Mouse (Mus musculus): ENCODE data around the gene Ift81. TPM values are rescaled to one million over a fixed set of nuclear protein-coding genes. Genes with fewer than 3 reads are reported as not detected.
A peak's percentile ranks its signal among the peaks of the same experiment; 100 is the strongest.

The Ift81 gene
- polyA plus RNA-seq, 1 experiment from 2014 or later: 43.0 TPM

- 0 out of 2 replicates have a peak, but pooled peaks cover 2% of the 10 kb centered on the region for H3K9me3 ChIP-seq (replicated peaks)
- ATAC-seq (replicated peaks; ENCODE audit: low FRiP score): peak; percentile 53; the same call in 1 of the 2 replicates
- H3K9ac ChIP-seq: no peak overlapping the region
- 31% methylated on average over 17 of the region's 17 CpGs for WGBS
- H3K4me1 ChIP-seq: peaks cover 42% of the 10 kb centered on the region
- H3K4me3 ChIP-seq (replicated peaks): no peak overlapping the region; the same call in 1 of the 2 replicates
- peak overlapping the region; percentile 51 for H3K4me2 ChIP-seq
- H3K27me3 ChIP-seq: no peaks in the 10 kb centered on the region
- no peaks in the 10 kb centered on the region for H3K36me3 ChIP-seq
- H3K27ac ChIP-seq: peak overlapping the region; percentile 24; the same call in 1 of the 2 replicates
These were observed 103.6 kb downstream of the Ift81 start for GRCm38 (mm10) chr5:122510651-122511157.

- no peak for ATAC-seq (replicated peaks; ENCODE audit: low FRiP score)
These were observed 104.7 kb downstream of the Ift81 start for GRCm38 (mm10) chr5:122509608-122510007.

DNA sequence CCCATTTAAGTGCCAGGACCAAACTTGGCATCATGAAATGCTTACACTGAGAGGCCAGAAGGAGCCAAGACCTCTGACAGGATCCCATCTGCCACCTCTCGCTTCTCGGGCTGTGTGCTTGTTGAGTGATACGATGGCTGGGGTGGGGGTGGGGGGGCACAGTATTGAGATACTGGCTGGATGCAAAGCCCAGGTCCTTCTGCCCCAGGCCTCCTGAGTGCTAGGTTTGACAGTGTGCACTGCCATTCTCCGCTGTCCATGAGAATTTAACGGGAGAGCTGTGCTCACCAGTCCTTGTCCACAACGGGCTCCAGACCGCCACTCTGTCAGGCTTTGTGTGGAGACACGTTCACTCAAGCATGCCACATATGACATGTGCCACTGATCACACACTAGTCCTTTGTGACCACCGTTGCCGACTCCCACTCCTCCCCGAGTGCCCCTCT lies 105.4 kb downstream of the Ift81 start:
- Histone ChIP-seq H3K4me3 (replicated peaks) (no peak overlapping the region), H3K4me1 (peaks cover 34% of the 10 kb centered on the region), H3K9me3 (replicated peaks) (0 out of 2 replicates have a peak, but pooled peaks cover 2% of the 10 kb centered on the region), H3K4me2 (no peak overlapping the region), H3K27me3 (no peaks in the 10 kb centered on the region), H3K9ac (no peak overlapping the region), H3K36me3 (no peaks in the 10 kb centered on the region), H3K27ac (no peak overlapping the region)
- peak; percentile 51; the same call in 1 of the 2 replicates for ATAC-seq (replicated peaks; ENCODE audit: low FRiP score)
- WGBS: 56% methylated on average over 11 of the region's 11 CpGs

More at GRCm38 (mm10) chr5:122509608-122510007, 104.7 kb downstream of the Ift81 start:
- Histone ChIP-seq H3K4me2 (no peak overlapping the region), H3K4me3 (replicated peaks) (no peak overlapping the region), H3K9ac (no peak overlapping the region), H3K27ac (no peak overlapping the region), H3K27me3 (no peaks in the 10 kb centered on the region), H3K36me3 (no peaks in the 10 kb centered on the region), H3K9me3 (replicated peaks) (0 out of 2 replicates have a peak, but pooled peaks cover 2% of the 10 kb centered on the region), H3K4me1 (peaks cover 42% of the 10 kb centered on the region)
- WGBS: 22% methylated on average over 7 of the region's 7 CpGs

DNA sequence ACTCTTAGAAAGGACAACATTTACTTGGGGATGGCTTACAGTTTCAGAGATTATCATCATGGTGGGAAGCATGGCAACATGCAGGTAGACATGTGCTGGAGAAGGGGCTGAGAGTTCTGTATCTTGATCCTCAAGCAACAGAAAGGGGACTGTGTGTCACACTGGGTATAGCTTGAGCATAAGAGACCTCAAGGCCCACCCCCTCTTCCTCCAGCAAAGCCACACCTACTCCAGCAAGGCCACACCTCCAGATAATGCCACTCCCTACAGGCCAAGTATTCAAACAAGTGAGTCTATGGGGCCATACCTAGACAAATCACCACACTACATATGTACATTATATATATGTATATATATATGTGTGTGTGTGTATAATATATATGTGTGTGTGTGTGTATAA lies 106.9 kb downstream of the Ift81 start:
- no peak overlapping the region for H3K9ac ChIP-seq
- H3K27ac ChIP-seq: no peak overlapping the region
- H3K4me2 ChIP-seq: no peak overlapping the region
- no peaks in the 10 kb centered on the region for H3K27me3 ChIP-seq
- H3K4me3 ChIP-seq (replicated peaks): no peak overlapping the region
- H3K36me3 ChIP-seq: no peaks in the 10 kb centered on the region
- H3K9me3 ChIP-seq (replicated peaks): 0 out of 2 replicates have a peak, but pooled peaks cover 2% of the 10 kb centered on the region
- peaks cover 40% of the 10 kb centered on the region for H3K4me1 ChIP-seq
- no peak for ATAC-seq (replicated peaks; ENCODE audit: low FRiP score)

DNA sequence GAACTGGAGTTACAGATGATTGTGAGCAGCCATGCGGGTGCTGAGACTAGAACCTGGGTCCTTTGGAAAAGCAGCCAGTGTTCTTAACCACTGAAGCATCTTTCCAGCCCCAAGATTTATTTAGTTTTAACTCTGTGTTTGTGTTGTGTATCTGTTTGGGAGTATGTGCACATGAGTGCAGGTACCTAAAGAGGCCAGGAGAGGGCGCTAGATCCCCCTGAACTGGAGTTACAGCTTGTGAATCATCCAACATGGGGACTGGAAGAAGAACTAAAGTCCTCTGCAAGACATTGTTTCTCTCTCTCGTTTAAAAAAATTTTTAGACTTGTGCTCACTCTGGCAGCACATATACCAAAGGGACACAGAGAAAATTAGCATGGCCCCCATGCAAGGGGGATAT lies 107.9 kb downstream of the Ift81 start:
- H3K27me3 ChIP-seq: no peaks in the 10 kb centered on the region
- 86% methylated on average over 3 of the region's 3 CpGs for WGBS
- H3K9ac ChIP-seq: no peak overlapping the region
- ATAC-seq (replicated peaks; ENCODE audit: low FRiP score): no peak
- H3K9me3 ChIP-seq (replicated peaks): 0 out of 2 replicates have a peak, but pooled peaks cover 2% of the 10 kb centered on the region
- H3K4me1 ChIP-seq: peaks cover 37% of the 10 kb centered on the region
- H3K27ac ChIP-seq: no peak overlapping the region
- H3K4me3 ChIP-seq (replicated peaks): no peak overlapping the region
- no peaks in the 10 kb centered on the region for H3K36me3 ChIP-seq
- H3K4me2 ChIP-seq: no peak overlapping the region

DNA sequence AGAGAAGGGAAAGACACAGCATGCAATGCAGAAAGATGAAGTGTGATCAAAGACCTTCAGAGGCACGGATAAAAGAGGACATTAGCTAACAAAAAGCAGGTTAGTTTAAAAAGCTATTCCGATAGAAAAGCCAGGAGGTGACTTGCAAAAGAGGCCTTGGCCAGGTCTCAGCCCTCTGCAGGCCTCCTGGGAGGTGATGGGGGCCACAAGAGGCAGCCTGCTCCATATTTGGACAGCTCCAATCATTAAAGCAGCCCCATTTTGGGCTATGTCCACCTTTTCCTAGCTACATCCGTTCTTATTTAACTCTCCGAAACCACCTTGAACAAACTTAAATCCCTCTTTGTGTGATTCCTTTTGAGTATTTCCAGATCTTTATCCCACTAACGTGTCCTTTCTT lies 108.8 kb downstream of the Ift81 start:
- no peak overlapping the region for H3K27ac ChIP-seq
- no peak for ATAC-seq (replicated peaks; ENCODE audit: low FRiP score)
- 0 out of 2 replicates have a peak, but pooled peaks cover 2% of the 10 kb centered on the region for H3K9me3 ChIP-seq (replicated peaks)
- 85% methylated on average over 5 of the region's 5 CpGs for WGBS
- H3K36me3 ChIP-seq: no peaks in the 10 kb centered on the region
- H3K27me3 ChIP-seq: no peaks in the 10 kb centered on the region
- H3K4me3 ChIP-seq (replicated peaks): no peak overlapping the region
- H3K4me1 ChIP-seq: peaks cover 28% of the 10 kb centered on the region
- no peak overlapping the region for H3K9ac ChIP-seq
- H3K4me2 ChIP-seq: no peak overlapping the region

- H3K27me3 ChIP-seq: no peaks in the 10 kb centered on the region
- H3K9ac ChIP-seq: no peak overlapping the region
- H3K4me1 ChIP-seq: peaks cover 31% of the 10 kb centered on the region
- no peak overlapping the region for H3K4me3 ChIP-seq (replicated peaks)
- H3K27ac ChIP-seq: no peak overlapping the region
- WGBS: 33% methylated on average over 4 of the region's 4 CpGs
- H3K36me3 ChIP-seq: peaks cover 5% of the 10 kb centered on the region; the same call in 1 of the 2 replicates
- H3K9me3 ChIP-seq (replicated peaks): 0 out of 2 replicates have a peak, but pooled peaks cover 2% of the 10 kb centered on the region
- H3K4me2 ChIP-seq: no peak overlapping the region
- ATAC-seq (replicated peaks; ENCODE audit: low FRiP score): no peak
These were observed 110.6 kb downstream of the Ift81 start for GRCm38 (mm10) chr5:122503760-122504119.

GRCm38 (mm10) chr5:122503015-122503759 lies 111.1 kb downstream of the Ift81 start:
- peaks cover 32% of the 10 kb centered on the region for H3K4me1 ChIP-seq
- H3K9me3 ChIP-seq (replicated peaks): 0 out of 2 replicates have a peak, but pooled peaks cover 2% of the 10 kb centered on the region
- H3K36me3 ChIP-seq: peaks cover 8% of the 10 kb centered on the region; the same call in 1 of the 2 replicates
- peak overlapping the region; percentile 80; the same call in 1 of the 2 replicates for H3K27ac ChIP-seq
- 44% methylated on average over 15 of the region's 15 CpGs for WGBS
- H3K4me2 ChIP-seq: peak overlapping the region; percentile 85
- peak overlapping the region; percentile 97 for H3K4me3 ChIP-seq (replicated peaks)
- H3K9ac ChIP-seq: peak overlapping the region; percentile 98
- no peaks in the 10 kb centered on the region for H3K27me3 ChIP-seq
- ATAC-seq (replicated peaks; ENCODE audit: low FRiP score): no peak

- Histone ChIP-seq H3K4me1 (peaks cover 39% of the 10 kb centered on the region), H3K27ac (peak within 1 kb of the TSS; percentile 99), H3K9ac (peak within 1 kb of the TSS; percentile 98), H3K27me3 (no peaks in the 10 kb centered on the region), H3K4me3 (replicated peaks) (peak within 1 kb of the TSS; percentile 97), H3K9me3 (replicated peaks) (0 out of 2 replicates have a peak, but pooled peaks cover under 1% of the 10 kb centered on the region), H3K36me3 (peaks cover 14% of the 10 kb centered on the region; the same call in 1 of the 2 replicates), H3K4me2 (peak within 1 kb of the TSS; percentile 85)
- ATAC-seq (replicated peaks; ENCODE audit: low FRiP score): peak; percentile 93
- WGBS: under 1% methylated on average over 105 of the region's 113 CpGs
These were observed 112.0 kb downstream of the Ift81 start, which contains the start of gene Atp2a2 for GRCm38 (mm10) chr5:122502077-122502941. TSS of gene Atp2a2 (minus strand) at chr5:122502225.

DNA sequence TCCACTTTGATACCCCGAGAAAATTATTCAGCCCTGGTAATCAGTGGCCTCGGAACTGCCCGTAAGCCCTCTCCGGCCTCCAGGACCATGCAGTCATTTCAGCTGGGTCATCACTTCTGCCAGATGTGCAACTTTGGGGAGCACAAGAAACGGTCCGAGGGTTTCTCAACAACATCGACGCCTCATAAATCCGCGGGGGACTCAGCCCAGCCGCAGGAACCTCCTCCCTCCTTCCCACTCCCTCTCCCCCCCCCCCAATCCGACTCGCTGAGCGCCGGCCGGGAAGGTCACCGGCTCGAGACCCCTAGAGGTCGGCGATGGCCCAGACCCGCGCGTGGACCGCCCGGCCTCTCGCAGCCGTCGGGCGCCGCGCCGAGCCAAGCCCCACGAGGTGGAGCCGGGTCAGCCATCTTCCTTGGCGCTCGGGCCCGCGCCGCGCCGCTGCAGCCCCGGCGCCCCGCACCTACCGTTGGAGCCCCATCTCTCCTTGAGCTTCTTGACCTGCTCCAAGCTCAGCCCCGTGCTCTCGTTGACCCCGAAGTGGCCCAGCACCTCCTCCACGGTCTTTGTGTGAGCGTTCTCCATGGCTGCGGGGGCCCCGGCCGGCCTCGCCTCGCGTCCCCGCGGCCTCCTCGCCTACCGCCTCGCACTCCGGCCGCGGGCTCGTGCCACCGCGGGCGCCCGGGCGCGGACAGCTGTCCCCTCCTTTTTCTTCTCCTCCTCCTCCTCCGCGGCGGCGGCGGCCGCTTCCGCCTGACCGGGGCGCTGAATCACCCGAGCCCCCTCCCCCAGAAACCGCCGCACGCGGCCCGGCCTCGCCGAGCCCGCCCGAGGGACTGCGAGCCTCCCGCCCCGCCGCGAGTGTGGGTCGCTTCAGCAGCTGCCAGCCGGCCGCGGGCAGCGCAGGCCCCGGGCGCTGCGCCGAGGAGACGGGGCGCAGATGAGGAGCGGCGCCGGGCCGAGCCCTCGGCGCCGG lies 112.9 kb downstream of the Ift81 start:
- peak; percentile 68 for ATAC-seq (replicated peaks; ENCODE audit: low FRiP score)
- H3K4me2 ChIP-seq: peak overlapping the region; percentile 85
- peaks cover 43% of the 10 kb centered on the region for H3K4me1 ChIP-seq
- H3K9me3 ChIP-seq (replicated peaks): no peaks in the 10 kb centered on the region
- H3K27me3 ChIP-seq: no peaks in the 10 kb centered on the region
- H3K4me3 ChIP-seq (replicated peaks): peak overlapping the region; percentile 97
- H3K27ac ChIP-seq: peak overlapping the region; percentile 99
- H3K36me3 ChIP-seq: peaks cover 20% of the 10 kb centered on the region
- under 1% methylated on average over 112 of the region's 113 CpGs for WGBS
- peak overlapping the region; percentile 98 for H3K9ac ChIP-seq

GRCm38 (mm10) chr5:122500563-122500962 lies 113.8 kb downstream of the Ift81 start:
- no peak for ATAC-seq (replicated peaks; ENCODE audit: low FRiP score)
- Histone ChIP-seq H3K4me3 (replicated peaks) (peak overlapping the region; percentile 97), H3K9me3 (replicated peaks) (no peaks in the 10 kb centered on the region), H3K4me1 (peaks cover 47% of the 10 kb centered on the region), H3K36me3 (peaks cover 28% of the 10 kb centered on the region), H3K9ac (peak overlapping the region; percentile 98), H3K27ac (peak overlapping the region; percentile 99), H3K4me2 (peak overlapping the region; percentile 85), H3K27me3 (no peaks in the 10 kb centered on the region)
- WGBS: 22% methylated on average over 5 of the region's 5 CpGs
